Mouse (Mus musculus): ENCODE measurements around the gene Slc38a5. TPM values are rescaled to one million over a fixed set of nuclear protein-coding genes. Genes with fewer than 3 reads are reported as not detected.

Gene Slc38a5
- not detected in 2 replicates for polyA plus RNA-seq (2012; ENCODE audit: insufficient read depth, insufficient read length, missing spikeins)

DNA sequence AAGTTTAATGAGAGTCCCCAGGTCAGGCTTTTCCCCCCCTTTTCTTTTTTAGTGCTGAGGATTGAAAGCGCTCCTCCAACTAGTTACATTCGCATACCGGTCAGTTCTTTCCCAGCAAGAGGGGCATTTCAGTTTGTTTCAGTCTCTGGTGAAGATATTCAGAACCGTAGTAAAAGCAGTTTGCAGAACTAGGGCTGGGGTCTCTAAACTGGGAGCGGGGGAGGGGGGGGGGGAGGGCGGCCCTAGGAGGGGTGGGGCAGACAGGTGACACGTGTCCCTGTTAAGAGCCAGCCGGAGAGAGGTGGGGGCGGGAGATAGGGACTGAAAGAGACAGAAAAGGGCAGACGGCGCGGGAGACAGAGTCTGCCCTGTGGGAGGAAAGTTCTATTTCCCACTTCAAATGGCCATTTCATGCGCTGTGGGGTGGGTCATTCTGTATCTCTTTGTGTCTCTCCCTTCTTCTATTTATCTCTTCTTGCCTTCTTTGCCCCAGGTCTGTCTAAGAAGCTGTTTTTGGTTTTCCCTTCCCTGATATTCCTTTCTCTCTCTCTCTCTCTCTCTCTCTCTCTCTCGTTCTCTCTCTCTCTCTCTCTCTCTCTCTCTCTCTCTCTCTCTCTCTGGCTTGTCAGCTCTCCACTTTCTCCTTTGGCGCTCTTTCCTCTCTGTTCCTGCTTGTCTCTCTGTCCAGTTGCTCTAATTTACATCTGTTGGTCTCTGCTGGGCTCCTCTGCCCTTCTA lies at the start of gene Slc38a5:
Slc38a5 (plus strand) TSS at position 51 of the 738 bp plus-strand sequence.
- Histone ChIP-seq H3K4me1 (ENCODE audit: control insufficient read depth, insufficient read depth, low read length) (no peaks in the 10 kb centered on the region), H3K27ac (ENCODE audit: insufficient read depth, low read depth, low read length) (no peak within 1 kb of the TSS), H3K4me3 (ENCODE audit: insufficient read depth, low read length) (no peak within 1 kb of the TSS)
- TF ChIP-seq CTCF (IDR thresholded peaks at IDR 0.05; ENCODE audit: low read depth, low read length) (no peak), POLR2A (IDR thresholded peaks at IDR 0.05; ENCODE audit: borderline replicate concordance, low read depth, low read length) (no peak)

DNA sequence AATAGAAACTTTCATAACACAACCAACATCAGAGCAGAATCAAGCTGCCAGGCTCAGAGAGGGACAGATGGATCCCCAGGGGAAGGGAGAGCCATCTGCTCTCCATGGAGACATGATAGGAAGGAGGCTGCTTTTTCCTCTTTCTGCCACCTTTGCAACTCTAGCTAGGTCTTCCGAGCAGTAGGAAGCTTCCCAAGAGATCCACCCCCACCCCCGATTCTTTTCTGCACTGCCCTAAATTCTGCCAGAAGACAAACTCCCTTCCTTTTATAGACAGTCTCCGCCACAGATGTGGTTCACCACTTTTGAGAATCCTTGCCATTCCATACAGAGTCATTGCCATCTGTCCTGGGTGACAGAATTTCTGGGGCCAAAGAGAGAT lies 48.6 kb upstream of the Slc38a5 start:
- no peak overlapping the region for H3K4me3 ChIP-seq (ENCODE audit: insufficient read depth, low read length)
- H3K4me1 ChIP-seq (ENCODE audit: control insufficient read depth, insufficient read depth, low read length) = no peaks in the 10 kb centered on the region
- no peak for TF ChIP-seq POLR2A (IDR thresholded peaks at IDR 0.05; ENCODE audit: borderline replicate concordance, low read depth, low read length)
- no peak for TF ChIP-seq CTCF (IDR thresholded peaks at IDR 0.05; ENCODE audit: low read depth, low read length)
- no peak overlapping the region for H3K27ac ChIP-seq (ENCODE audit: insufficient read depth, low read depth, low read length)

DNA sequence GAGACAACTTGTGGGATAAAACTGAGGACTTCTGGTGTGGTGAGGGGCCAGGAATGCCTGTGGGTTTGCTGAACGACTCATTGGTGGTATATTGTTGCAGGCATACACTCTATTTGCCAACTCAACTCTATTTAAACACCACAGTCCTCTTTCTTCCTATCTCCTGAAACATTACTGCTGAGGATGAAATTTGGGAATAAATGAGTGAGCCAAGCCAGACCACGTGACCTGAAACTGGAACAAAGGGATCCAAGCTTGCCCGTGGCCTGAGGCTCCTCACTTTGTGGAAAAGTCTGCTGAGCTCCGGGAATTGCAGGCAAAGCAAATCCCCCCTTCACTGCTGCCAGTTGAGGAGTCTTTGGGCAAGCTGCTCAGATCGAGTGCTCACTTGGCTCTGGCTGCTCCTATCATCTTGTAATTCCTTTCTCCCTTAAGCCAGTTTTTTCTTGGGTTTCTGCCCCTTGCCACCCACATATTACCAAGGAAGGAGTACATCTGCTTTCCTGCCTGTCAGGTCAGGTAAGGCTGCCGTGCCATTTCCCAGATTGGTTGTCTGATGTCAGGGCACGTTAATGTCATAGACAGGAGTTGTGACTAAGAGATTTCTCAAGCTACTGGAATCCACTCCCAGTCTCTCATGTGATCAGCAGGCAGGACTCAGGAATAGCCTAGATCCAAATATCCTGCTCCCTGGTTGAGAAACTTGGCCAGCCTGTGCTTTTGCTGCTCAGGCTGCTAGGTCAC lies 48.1 kb upstream of the Slc38a5 start:
- H3K4me3 ChIP-seq (ENCODE audit: insufficient read depth, low read length) = no peak overlapping the region
- no peaks in the 10 kb centered on the region for H3K4me1 ChIP-seq (ENCODE audit: control insufficient read depth, insufficient read depth, low read length)
- TF ChIP-seq CTCF (IDR thresholded peaks at IDR 0.05; ENCODE audit: low read depth, low read length) = no peak
- no peak for TF ChIP-seq POLR2A (IDR thresholded peaks at IDR 0.05; ENCODE audit: borderline replicate concordance, low read depth, low read length)
- no peak overlapping the region for H3K27ac ChIP-seq (ENCODE audit: insufficient read depth, low read depth, low read length)

GRCm38 (mm10) chrX:8223473-8223872 lies 47.5 kb upstream of the Slc38a5 start:
- H3K4me1 ChIP-seq (ENCODE audit: control insufficient read depth, insufficient read depth, low read length) = no peaks in the 10 kb centered on the region
- no peak for TF ChIP-seq CTCF (IDR thresholded peaks at IDR 0.05; ENCODE audit: low read depth, low read length)
- TF ChIP-seq POLR2A (IDR thresholded peaks at IDR 0.05; ENCODE audit: borderline replicate concordance, low read depth, low read length) = no peak
- no peak overlapping the region for H3K27ac ChIP-seq (ENCODE audit: insufficient read depth, low read depth, low read length)
- H3K4me3 ChIP-seq (ENCODE audit: insufficient read depth, low read length) = no peak overlapping the region

- TF ChIP-seq CTCF (IDR thresholded peaks at IDR 0.05; ENCODE audit: low read depth, low read length) (no peak), POLR2A (IDR thresholded peaks at IDR 0.05; ENCODE audit: borderline replicate concordance, low read depth, low read length) (no peak)
- Histone ChIP-seq H3K27ac (ENCODE audit: insufficient read depth, low read depth, low read length) (no peak overlapping the region), H3K4me3 (ENCODE audit: insufficient read depth, low read length) (no peak overlapping the region), H3K4me1 (ENCODE audit: control insufficient read depth, insufficient read depth, low read length) (no peaks in the 10 kb centered on the region)
Observed at GRCm38 (mm10) chrX:8230272-8230671, 40.7 kb upstream of the Slc38a5 start.

GRCm38 (mm10) chrX:8233602-8234001 lies 37.3 kb upstream of the Slc38a5 start:
- Histone ChIP-seq H3K27ac (ENCODE audit: insufficient read depth, low read depth, low read length) (no peak overlapping the region), H3K4me3 (ENCODE audit: insufficient read depth, low read length) (no peak overlapping the region), H3K4me1 (ENCODE audit: control insufficient read depth, insufficient read depth, low read length) (no peaks in the 10 kb centered on the region)
- no peak for TF ChIP-seq POLR2A (IDR thresholded peaks at IDR 0.05; ENCODE audit: borderline replicate concordance, low read depth, low read length)

- Histone ChIP-seq H3K27ac (ENCODE audit: insufficient read depth, low read depth, low read length) (no peak overlapping the region), H3K4me3 (ENCODE audit: insufficient read depth, low read length) (no peak overlapping the region), H3K4me1 (ENCODE audit: control insufficient read depth, insufficient read depth, low read length) (no peaks in the 10 kb centered on the region)
- TF ChIP-seq CTCF (IDR thresholded peaks at IDR 0.05; ENCODE audit: low read depth, low read length) (no peak), POLR2A (IDR thresholded peaks at IDR 0.05; ENCODE audit: borderline replicate concordance, low read depth, low read length) (no peak)
Observed at GRCm38 (mm10) chrX:8236704-8237103, 34.2 kb upstream of the Slc38a5 start.

DNA sequence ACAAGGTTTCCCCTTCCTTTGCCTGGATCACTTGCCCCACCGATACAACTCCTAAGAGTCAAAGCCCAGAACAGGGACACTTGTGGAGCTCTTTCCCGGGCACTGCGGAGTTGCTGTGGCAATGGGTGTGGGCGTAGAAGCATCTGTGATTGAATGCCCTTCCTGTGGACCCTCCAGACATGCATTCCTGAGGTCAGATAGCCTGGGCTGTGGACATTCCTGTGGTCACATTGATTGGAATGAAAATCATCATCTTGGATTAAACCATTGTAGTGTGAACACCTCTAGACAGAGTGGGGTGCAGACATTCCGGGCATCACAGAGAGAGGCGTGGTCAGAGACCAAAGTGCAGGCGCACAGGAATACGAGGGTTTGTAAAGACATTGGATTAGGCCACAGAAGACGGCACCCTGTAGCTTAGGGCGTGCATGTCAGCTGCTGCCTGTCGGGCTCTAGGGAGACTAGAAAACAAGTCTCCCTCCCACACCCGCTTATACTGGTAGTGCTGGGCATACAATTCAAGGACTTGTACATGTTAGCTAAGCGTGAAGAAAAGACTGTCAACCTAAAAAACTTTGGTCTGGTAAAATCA lies 32.0 kb upstream of the Slc38a5 start:
- TF ChIP-seq CTCF (IDR thresholded peaks at IDR 0.05; ENCODE audit: low read depth, low read length) (no peak), POLR2A (IDR thresholded peaks at IDR 0.05; ENCODE audit: borderline replicate concordance, low read depth, low read length) (no peak)
- H3K4me1 ChIP-seq (ENCODE audit: control insufficient read depth, insufficient read depth, low read length) = no peaks in the 10 kb centered on the region
- H3K27ac ChIP-seq (ENCODE audit: insufficient read depth, low read depth, low read length) = no peak overlapping the region
- H3K4me3 ChIP-seq (ENCODE audit: insufficient read depth, low read length) = no peak overlapping the region

DNA sequence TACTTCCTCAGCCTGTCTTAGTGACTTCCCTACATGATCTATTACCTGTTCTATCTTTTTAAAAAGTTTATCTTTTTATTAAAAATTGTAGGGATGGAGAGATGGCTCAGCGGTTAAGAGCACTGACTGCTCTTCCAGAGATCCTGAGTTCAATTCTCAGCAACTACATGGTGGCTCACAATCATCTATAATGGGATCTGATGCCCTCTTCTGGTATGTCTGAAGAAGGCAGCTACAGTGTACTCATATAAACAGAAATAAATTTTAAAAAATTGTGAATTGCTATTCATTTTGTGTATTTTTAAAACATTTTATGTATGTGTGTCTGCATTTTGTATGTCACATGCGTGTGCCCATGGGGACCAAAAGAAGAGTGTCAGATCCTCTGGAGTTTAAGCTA lies 23.3 kb upstream of the Slc38a5 start:
- H3K4me3 ChIP-seq (ENCODE audit: insufficient read depth, low read length) = no peak overlapping the region
- H3K27ac ChIP-seq (ENCODE audit: insufficient read depth, low read depth, low read length) = no peak overlapping the region
- TF ChIP-seq CTCF (IDR thresholded peaks at IDR 0.05; ENCODE audit: low read depth, low read length) (no peak), POLR2A (IDR thresholded peaks at IDR 0.05; ENCODE audit: borderline replicate concordance, low read depth, low read length) (no peak)
- no peaks in the 10 kb centered on the region for H3K4me1 ChIP-seq (ENCODE audit: control insufficient read depth, insufficient read depth, low read length)

Data from bone marrow macrophage, adult 2 months (primary cell).